8 mouse cellular contexts compared by ENCODE assay signal in genomic region chr10:45086637-45087036, GRCm38 (mm10). TPM values are rescaled to one million over a fixed set of nuclear protein-coding genes. Genes with fewer than 3 reads are reported as not detected.
DNase-seq lines count a peak whose midpoint lies in the region.

No protein-coding gene starts in this region.

- peak; percentile 53 for DNase-seq in heart, postnatal 4 days
- DNase-seq in heart, adult 11 months, result no peak
- DNase-seq in right cerebral cortex, postnatal 4 days, result peak; percentile 52
- DNase-seq in right cerebral cortex, postnatal 36 days (ENCODE audit: low spot score in 2 of 2), result no peak
- DNase-seq in embryo, embryonic 10.5 days (ENCODE audit: low spot score), result peak; percentile 29
- peak; percentile 35 for DNase-seq in mesoderm, embryonic 11.5 days (ENCODE audit: low read depth, low spot score)
- DNase-seq in frontal cortex, postnatal 36 days (ENCODE audit: low spot score in 2 of 2), result no peak
- DNase-seq in frontal cortex, postnatal 25 days (ENCODE audit: low spot score in 2 of 2), result no peak

RNA-seq across cellular contexts. Expression of gene Prep, which starts 19.6 kb away (rescaled TPM):
- 10 to 100 TPM; 24.8 to 25.2 TPM for total RNA-seq in heart, postnatal 4 days (2021)

Comparison
In these comparisons a context has a peak if more than half of its experiments do, and no peak if none do; other contexts are left out.
1. DNase-seq: peak in heart, postnatal 4 days (single experiment), right cerebral cortex, postnatal 4 days (single experiment), embryo, embryonic 10.5 days (single experiment) and mesoderm, embryonic 11.5 days (single experiment); none in heart, adult 11 months (single experiment), right cerebral cortex, postnatal 36 days (0 of 2), frontal cortex, postnatal 36 days (0 of 2) and frontal cortex, postnatal 25 days (0 of 2).